Mouse (Mus musculus): ENCODE data around the gene Tnfsf15. TPM values are rescaled to one million over a fixed set of nuclear protein-coding genes. Genes with fewer than 3 reads are reported as not detected.

Gene Tnfsf15
- total RNA-seq (2023) = not detected

DNA sequence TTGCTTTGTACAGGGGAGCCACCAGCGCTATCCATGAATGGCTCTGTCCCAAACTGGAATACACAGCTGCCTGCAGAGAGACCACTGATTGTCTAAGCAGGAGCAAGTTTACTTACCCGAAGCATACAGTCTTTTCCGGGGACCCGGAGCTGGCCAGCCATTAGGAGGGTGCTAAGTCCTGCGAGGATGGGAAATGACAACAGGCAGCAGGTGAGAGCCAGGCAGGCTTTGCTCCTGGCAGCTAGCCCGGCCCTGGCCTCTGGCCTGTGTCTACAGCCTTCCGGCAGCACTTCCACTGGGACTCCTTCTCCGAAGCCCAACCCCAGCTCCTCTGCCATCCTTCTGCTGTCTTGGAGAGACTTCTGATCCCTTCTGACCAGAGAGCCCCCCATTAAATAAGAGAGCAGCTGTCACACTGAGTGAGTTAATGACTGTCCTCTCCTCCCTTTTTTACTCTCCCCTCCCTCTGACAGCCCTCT, at the start of gene Tnfsf15:
Gene Tnfsf15, minus strand, starts transcription at position 421 of the 479 bp plus-strand sequence.

Other genes starting within 250 kb of the Tnfsf15 start
- 24.0 TPM for gene Whrn, start 249.1 kb downstream of the Tnfsf15 start, total RNA-seq (2023)
- 67.0 TPM for gene Atp6v1g1, start 200.3 kb downstream of the Tnfsf15 start, total RNA-seq (2023)
- gene Tmem268, start 186.3 kb downstream of the Tnfsf15 start, total RNA-seq (2023) = 26.1 TPM
- gene Gm11213, start 139.9 kb downstream of the Tnfsf15 start, total RNA-seq (2023) = not detected
- gene Tex48, start 122.7 kb downstream of the Tnfsf15 start, total RNA-seq (2023) = not detected
- not detected for gene Gm11214, start 81.7 kb downstream of the Tnfsf15 start, total RNA-seq (2023)
- 9.8 TPM for gene Tnfsf8, start 116.2 kb upstream of the Tnfsf15 start, total RNA-seq (2023)

Data from CD4-positive naive resting alpha-beta T cell, adult 76 days (primary cell).